Mouse (Mus musculus) heart, postnatal 0 days (tissue): ENCODE measurements around the gene Nceh1.

ENCODE experiments used
- CTCF ChIP-seq: IDR thresholded peaks from 2 replicates; pipeline ENCODE4 v1.5.1; 2016; ENCODE audit warnings: antibody characterized with exemption, control low read depth, low read depth
- EP300 ChIP-seq: IDR thresholded peaks from 2 replicates; pipeline ENCODE4 v1.6.1; 2016; ENCODE audit warnings: antibody characterized with exemption, low read depth

- no peak for TF ChIP-seq EP300
- no peak for TF ChIP-seq CTCF
Measured at GRCm38 (mm10) chr3:27165481-27166065, 17.2 kb upstream of the Nceh1 start.
